Mouse (Mus musculus) lung, postnatal 0 days (tissue): ENCODE data around the gene Pik3cg. TPM values are rescaled to one million over a fixed set of nuclear protein-coding genes. Genes with fewer than 3 reads are reported as not detected.

Source experiments
- ATAC-seq: fragments of 200-750 bp; cut with Nextera tagmentation; 2 replicates; pipeline ENCODE4 v1.8.0; 2017; ENCODE audit warnings: moderate library complexity
- DNase-seq: peaks from one replicate; pipeline ENCODE4 v3.0.0-alpha.2; 2016; ENCODE audit warnings: low spot score
- H3K27ac ChIP-seq: fragments of 300-500 bp; sonication (generic); 2 replicates; pipeline ENCODE4 v1.5.1; 2014; ENCODE audit warnings: antibody characterized with exemption, mild to moderate bottlenecking, low read length, mixed read lengths
- H3K27me3 ChIP-seq: fragments of 300-500 bp; sonication (generic); replicated peaks from 2 replicates; pipeline ENCODE4 v1.6.1; 2014; ENCODE audit warnings: low read length, mixed read lengths; ENCODE audit not compliant: insufficient read depth
- H3K36me3 ChIP-seq: fragments of 300-500 bp; sonication (generic); 2 replicates; pipeline ENCODE4 v1.6.1; 2014; ENCODE audit warnings: low read length, mixed read lengths; ENCODE audit not compliant: insufficient read depth
- H3K4me1 ChIP-seq: fragments of 300-500 bp; sonication (generic); 2 replicates; pipeline ENCODE4 v1.6.1; 2014; ENCODE audit warnings: antibody characterized with exemption, low read depth, low read length, mixed read lengths; ENCODE audit not compliant: insufficient read depth
- H3K4me2 ChIP-seq: fragments of 300-500 bp; sonication (generic); replicated peaks from 2 replicates; pipeline ENCODE4 v1.6.1; 2014; ENCODE audit warnings: low read depth, mild to moderate bottlenecking, low read length, moderate library complexity, mixed read lengths
- H3K4me3 ChIP-seq: fragments of 300-500 bp; sonication (generic); 2 replicates; pipeline ENCODE4 v1.5.1; 2014; ENCODE audit warnings: low read depth, low read length
- H3K9ac ChIP-seq: fragments of 300-500 bp; sonication (generic); replicated peaks from 2 replicates; pipeline ENCODE4 v1.6.1; 2014; ENCODE audit warnings: low read depth, mild to moderate bottlenecking
- H3K9me3 ChIP-seq: fragments of 300-500 bp; sonication (generic); 2 replicates; pipeline ENCODE4 v1.6.1; 2016; ENCODE audit warnings: low read length, mixed read lengths
- CTCF ChIP-seq: IDR thresholded peaks from 2 replicates; pipeline ENCODE4 v1.5.1; 2016; ENCODE audit warnings: antibody characterized with exemption, mild to moderate bottlenecking
- EP300 ChIP-seq: IDR thresholded peaks from 2 replicates; pipeline ENCODE4 v1.6.1; 2016; ENCODE audit warnings: antibody characterized with exemption, mild to moderate bottlenecking, control low read depth
- WGBS: fragments of 180-500 bp; shearing (Covaris S2); extraction: QIAGEN DNeasy Blood & Tissue Kit; methylation state at CpG from one replicate; pipeline ENCODE4 v1.1.7; 2014; 5-methylcytosine and 5-hydroxymethylcytosine counted together
- polyA plus RNA-seq: library from polyadenylated mRNA; unstranded; fragments of >200 nt; fragmentation: Nextera tagmentation; extraction: Ambion mirVana; gene quantifications from 2 replicates; pipeline ENCODE4 v1.2.1, GENCODE M21; 2015

Gene Pik3cg
- polyA plus RNA-seq, 1 experiment from 2014 or later: 2.3 TPM

DNA sequence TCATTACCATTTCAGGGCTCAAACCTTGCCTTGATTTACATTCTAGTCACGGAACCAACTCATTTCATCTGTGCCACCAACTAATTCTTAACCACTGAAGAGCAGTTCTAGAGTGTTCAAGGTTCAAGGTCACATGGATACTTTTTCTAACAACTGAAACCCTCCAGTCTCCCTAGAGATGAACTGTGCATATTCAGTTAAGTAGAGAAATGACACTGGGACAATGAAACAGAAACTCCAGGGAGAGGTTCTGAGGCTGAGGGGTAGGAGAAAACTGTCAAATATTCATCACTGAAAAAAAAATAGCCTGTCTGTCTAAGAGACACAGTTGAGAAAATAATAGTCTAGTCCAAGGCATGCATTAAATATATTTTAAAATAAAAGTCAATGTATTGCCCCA, 24.9 kb downstream of the Pik3cg start:
- no peaks in the 10 kb centered on the region for H3K27me3 ChIP-seq
- ATAC-seq: no peak
- DNase-seq: no peak
- 88% methylated on average over 1 of the region's 1 CpGs for WGBS
- no peaks in the 10 kb centered on the region for H3K4me1 ChIP-seq
- no peak overlapping the region for H3K27ac ChIP-seq
- TF ChIP-seq EP300: no peak
- TF ChIP-seq CTCF: no peak
- H3K36me3 ChIP-seq: no peaks in the 10 kb centered on the region
- H3K4me3 ChIP-seq: no peak overlapping the region
- no peaks in the 10 kb centered on the region for H3K9me3 ChIP-seq
- H3K9ac ChIP-seq: no peak overlapping the region
- H3K4me2 ChIP-seq: no peak overlapping the region

DNA sequence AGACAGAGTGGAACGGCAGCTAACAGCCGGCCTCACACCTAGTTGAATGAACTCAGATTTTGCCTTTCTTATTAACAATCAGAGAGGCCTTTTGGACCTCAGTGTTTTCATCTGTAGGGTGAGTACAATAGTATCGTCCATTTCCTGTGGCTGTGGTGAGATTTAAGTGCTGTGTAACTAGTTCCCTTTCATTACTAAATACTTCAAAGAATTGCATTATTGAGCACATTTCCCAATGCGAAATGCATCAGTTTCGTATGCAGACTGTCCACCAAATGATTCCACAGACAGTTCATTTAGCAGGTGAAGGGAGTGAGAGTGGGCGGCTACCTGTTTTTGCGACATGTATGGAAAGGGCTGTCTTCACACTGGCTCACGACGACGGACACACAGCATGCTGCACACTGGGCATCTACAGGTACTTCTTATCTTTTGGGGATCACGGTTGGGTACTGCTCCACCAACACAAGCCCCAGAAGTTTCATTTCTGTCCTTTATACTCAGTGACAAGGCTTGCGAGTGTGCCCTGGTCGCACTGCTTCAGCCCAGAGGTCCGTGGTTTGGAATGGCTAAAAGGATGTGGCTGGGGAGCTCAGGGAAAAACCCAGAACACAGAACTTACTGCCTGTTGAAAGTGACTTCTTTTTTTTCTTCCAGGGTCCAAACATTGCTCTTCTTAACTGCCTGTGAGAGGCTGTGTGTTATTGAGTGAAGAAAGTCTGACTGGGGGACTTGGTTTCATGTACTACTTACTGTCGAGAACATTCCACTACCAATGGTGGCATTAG, 25.6 kb downstream of the Pik3cg start:
- Histone ChIP-seq H3K4me3 (no peak overlapping the region), H3K27ac (no peak overlapping the region), H3K4me1 (no peaks in the 10 kb centered on the region), H3K9ac (no peak overlapping the region), H3K4me2 (no peak overlapping the region), H3K27me3 (no peaks in the 10 kb centered on the region), H3K9me3 (no peaks in the 10 kb centered on the region), H3K36me3 (no peaks in the 10 kb centered on the region)
- WGBS: 86% methylated on average over 15 of the region's 15 CpGs
- no peak for TF ChIP-seq EP300
- no peak for TF ChIP-seq CTCF
- no peak for DNase-seq
- ATAC-seq: no peak

DNA sequence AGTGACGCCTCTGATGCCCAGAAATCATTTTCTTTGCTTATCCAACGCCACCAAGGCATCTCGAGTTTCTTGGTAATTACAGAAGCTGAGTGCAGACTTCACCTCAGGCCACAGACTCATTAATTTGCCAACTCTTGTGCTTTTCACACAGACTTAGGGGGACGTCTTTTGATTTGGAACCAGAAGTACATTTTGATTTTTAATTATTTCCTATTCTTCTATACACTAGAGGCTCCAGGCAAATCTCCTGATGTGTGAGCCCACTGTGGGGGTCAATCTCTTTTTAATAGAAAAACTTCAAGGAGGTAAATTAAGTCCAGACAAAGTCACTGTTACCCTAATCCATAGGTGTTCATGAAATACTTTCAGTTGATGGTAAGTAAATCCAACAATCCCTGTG, 26.6 kb downstream of the Pik3cg start:
- Histone ChIP-seq H3K4me1 (no peaks in the 10 kb centered on the region), H3K27me3 (no peaks in the 10 kb centered on the region), H3K9me3 (no peaks in the 10 kb centered on the region), H3K9ac (no peak overlapping the region), H3K36me3 (no peaks in the 10 kb centered on the region), H3K4me3 (no peak overlapping the region), H3K4me2 (no peak overlapping the region), H3K27ac (no peak overlapping the region)
- DNase-seq (no peak), ATAC-seq (no peak)
- 57% methylated on average over 4 of the region's 4 CpGs for WGBS
- TF ChIP-seq CTCF: no peak
- TF ChIP-seq EP300: no peak

DNA sequence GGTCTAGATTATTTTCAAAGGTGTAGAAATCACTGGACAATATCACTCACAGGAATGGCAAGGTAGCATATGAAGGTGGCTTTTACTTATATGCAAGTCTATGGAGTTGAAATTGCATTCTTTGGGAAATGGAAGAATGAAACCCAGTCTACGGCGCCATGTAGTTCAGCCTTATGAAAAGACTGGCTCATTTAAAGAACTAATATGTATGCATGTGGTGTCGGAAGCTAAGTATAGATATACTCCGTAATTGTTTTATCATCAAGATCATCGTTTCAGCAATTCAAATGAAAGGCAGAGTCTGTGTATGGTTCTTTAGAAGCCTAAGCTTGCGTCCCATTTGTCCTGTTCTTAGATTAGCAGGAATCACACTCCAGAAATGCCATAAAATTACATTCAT, 34.0 kb downstream of the Pik3cg start:
- no peaks in the 10 kb centered on the region for H3K36me3 ChIP-seq
- H3K9ac ChIP-seq: no peak overlapping the region
- no peaks in the 10 kb centered on the region for H3K4me1 ChIP-seq
- no peak for ATAC-seq
- TF ChIP-seq EP300 (no peak), CTCF (no peak)
- H3K27ac ChIP-seq: no peak overlapping the region
- H3K27me3 ChIP-seq: no peaks in the 10 kb centered on the region
- H3K4me2 ChIP-seq: no peak overlapping the region
- no peak for DNase-seq
- no peak overlapping the region for H3K4me3 ChIP-seq
- 95% methylated on average over 6 of the region's 6 CpGs for WGBS
- no peaks in the 10 kb centered on the region for H3K9me3 ChIP-seq

GRCm38 (mm10) chr12:32172826-32173225, 35.6 kb downstream of the Pik3cg start:
- no peak overlapping the region for H3K4me3 ChIP-seq
- no peak overlapping the region for H3K4me2 ChIP-seq
- H3K9ac ChIP-seq: no peak overlapping the region
- no peaks in the 10 kb centered on the region for H3K36me3 ChIP-seq
- WGBS: 83% methylated on average over 7 of the region's 7 CpGs
- ATAC-seq (no peak), DNase-seq (no peak)
- H3K9me3 ChIP-seq: no peaks in the 10 kb centered on the region
- no peaks in the 10 kb centered on the region for H3K27me3 ChIP-seq
- no peaks in the 10 kb centered on the region for H3K4me1 ChIP-seq
- no peak overlapping the region for H3K27ac ChIP-seq
- no peak for TF ChIP-seq CTCF

- no peak for TF ChIP-seq EP300
- no peak for TF ChIP-seq CTCF
- WGBS: 25% methylated on average over 5 of the region's 5 CpGs
These were observed 39.3 kb downstream of the Pik3cg start for GRCm38 (mm10) chr12:32169164-32169563.

DNA sequence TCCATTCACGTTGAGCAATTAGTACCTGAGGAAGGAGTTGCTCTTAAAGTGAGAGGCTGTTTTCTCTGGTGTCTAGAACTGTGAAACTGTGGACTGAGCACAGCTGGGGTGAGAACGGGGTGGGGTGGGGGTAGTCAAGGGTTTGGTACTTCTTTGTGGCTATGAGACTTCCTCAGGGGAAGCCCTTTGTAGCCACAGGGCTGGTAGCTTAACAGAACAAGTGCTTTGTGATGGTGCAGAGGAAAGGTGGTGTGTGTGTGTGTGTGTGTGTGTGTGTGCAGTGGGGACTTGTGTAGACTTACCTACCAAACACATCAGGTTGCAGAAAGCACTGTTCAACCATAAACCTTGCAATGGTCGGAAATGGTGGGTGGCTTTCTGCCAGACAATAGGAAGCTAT, 39.7 kb downstream of the Pik3cg start:
- no peak for DNase-seq
- TF ChIP-seq CTCF: no peak
- no peak for TF ChIP-seq EP300
- Histone ChIP-seq H3K27ac (no peak overlapping the region), H3K9me3 (no peaks in the 10 kb centered on the region), H3K4me2 (no peak overlapping the region), H3K27me3 (no peaks in the 10 kb centered on the region), H3K9ac (no peak overlapping the region), H3K36me3 (no peaks in the 10 kb centered on the region), H3K4me3 (no peak overlapping the region), H3K4me1 (no peaks in the 10 kb centered on the region)
- ATAC-seq: no peak
- 8% methylated on average over 3 of the region's 3 CpGs for WGBS

More at GRCm38 (mm10) chr12:32169164-32169563, 39.3 kb downstream of the Pik3cg start:
- H3K36me3 ChIP-seq: no peaks in the 10 kb centered on the region
- H3K9me3 ChIP-seq: no peaks in the 10 kb centered on the region
- DNase-seq: no peak
- no peak overlapping the region for H3K9ac ChIP-seq
- no peaks in the 10 kb centered on the region for H3K4me1 ChIP-seq
- no peak overlapping the region for H3K27ac ChIP-seq
- no peak overlapping the region for H3K4me3 ChIP-seq
- no peak overlapping the region for H3K4me2 ChIP-seq
- H3K27me3 ChIP-seq: no peaks in the 10 kb centered on the region
- no peak for ATAC-seq
